Mouse (Mus musculus) neural tube, embryonic 12.5 days (tissue): ENCODE measurements around the gene Nlrc5. TPM values are rescaled to one million over a fixed set of nuclear protein-coding genes. Genes with fewer than 3 reads are reported as not detected.

ENCODE experiments used
- ATAC-seq: fragments of 200-750 bp; cut with Nextera tagmentation; 2 replicates; pipeline ENCODE4 v1.8.0; 2017; ENCODE audit warnings: low read depth, mild to moderate bottlenecking, moderate TSS enrichment, moderate library complexity; ENCODE audit not compliant: low FRiP score
- H3K27ac ChIP-seq: fragments of 300-500 bp; sonication (generic); 2 replicates; pipeline ENCODE4 v1.5.1; 2016
- H3K27me3 ChIP-seq: fragments of 300-500 bp; sonication (generic); replicated peaks from 2 replicates; pipeline ENCODE4 v1.6.1; 2016; ENCODE audit warnings: mild to moderate bottlenecking
- H3K36me3 ChIP-seq: fragments of 300-500 bp; sonication (generic); 2 replicates; pipeline ENCODE4 v1.6.1; 2016; ENCODE audit warnings: mild to moderate bottlenecking
- H3K4me1 ChIP-seq: fragments of 300-500 bp; sonication (generic); 2 replicates; pipeline ENCODE4 v1.6.1; 2016
- H3K4me2 ChIP-seq: fragments of 300-500 bp; sonication (generic); replicated peaks from 2 replicates; pipeline ENCODE4 v1.6.1; 2016; ENCODE audit warnings: mild to moderate bottlenecking
- H3K4me3 ChIP-seq: fragments of 300-500 bp; sonication (generic); 2 replicates; pipeline ENCODE4 v1.5.1; 2016
- H3K9ac ChIP-seq: fragments of 300-500 bp; sonication (generic); 2 replicates; pipeline ENCODE4 v1.6.1; 2016; ENCODE audit warnings: mild to moderate bottlenecking
- H3K9me3 ChIP-seq: fragments of 300-500 bp; sonication (generic); 2 replicates; pipeline ENCODE4 v1.6.1; 2016; ENCODE audit warnings: mild to moderate bottlenecking
- WGBS: fragments of 180-500 bp; shearing (Covaris S2); methylation state at CpG from one replicate; pipeline ENCODE4 v1.1.7; 2016; 5-methylcytosine and 5-hydroxymethylcytosine counted together
- microRNA-seq: library from miRNA; unstranded; fragments of <30 nt; microRNA quantifications from one replicate; pipeline ENCODE4, GENCODE M21; 2017
- polyA plus RNA-seq: library from polyadenylated mRNA; unstranded; fragments of >200 nt; fragmentation: Nextera tagmentation; extraction: Ambion mirVana; gene quantifications from 2 replicates; pipeline ENCODE4 v1.2.1, GENCODE M21; 2016

Gene Nlrc5
- polyA plus RNA-seq, 1 experiment from 2014 or later = 0.39 TPM

DNA sequence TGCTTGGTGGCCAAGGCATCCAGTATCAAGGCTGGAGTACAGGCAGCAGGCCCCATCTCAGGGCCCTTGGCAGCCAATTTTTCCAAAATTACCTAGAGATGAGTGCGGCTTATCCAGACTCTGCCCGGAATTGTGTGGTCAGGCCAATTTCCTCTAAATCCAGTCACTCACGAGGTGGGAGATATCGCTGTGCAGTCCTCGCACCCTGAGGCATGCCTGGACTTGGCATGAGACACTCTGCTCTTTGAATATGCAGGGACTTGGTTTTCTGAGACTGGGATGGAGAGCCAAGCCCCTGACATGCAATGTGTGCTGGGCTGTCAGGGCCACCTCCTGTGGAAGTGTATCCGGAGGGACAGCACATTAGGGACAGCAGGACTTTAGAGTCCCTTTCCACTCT, 131.9 kb downstream of the Nlrc5 start:
- Histone ChIP-seq H3K27me3 (0 out of 2 replicates have a peak, but pooled peaks cover 5% of the 10 kb centered on the region), H3K27ac (no peak overlapping the region), H3K36me3 (no peaks in the 10 kb centered on the region), H3K4me2 (no peak overlapping the region), H3K9me3 (no peaks in the 10 kb centered on the region), H3K4me1 (peaks cover 23% of the 10 kb centered on the region), H3K9ac (no peak overlapping the region), H3K4me3 (no peak overlapping the region)
- ATAC-seq = no peak
- 64% methylated on average over 6 of the region's 6 CpGs for WGBS

DNA sequence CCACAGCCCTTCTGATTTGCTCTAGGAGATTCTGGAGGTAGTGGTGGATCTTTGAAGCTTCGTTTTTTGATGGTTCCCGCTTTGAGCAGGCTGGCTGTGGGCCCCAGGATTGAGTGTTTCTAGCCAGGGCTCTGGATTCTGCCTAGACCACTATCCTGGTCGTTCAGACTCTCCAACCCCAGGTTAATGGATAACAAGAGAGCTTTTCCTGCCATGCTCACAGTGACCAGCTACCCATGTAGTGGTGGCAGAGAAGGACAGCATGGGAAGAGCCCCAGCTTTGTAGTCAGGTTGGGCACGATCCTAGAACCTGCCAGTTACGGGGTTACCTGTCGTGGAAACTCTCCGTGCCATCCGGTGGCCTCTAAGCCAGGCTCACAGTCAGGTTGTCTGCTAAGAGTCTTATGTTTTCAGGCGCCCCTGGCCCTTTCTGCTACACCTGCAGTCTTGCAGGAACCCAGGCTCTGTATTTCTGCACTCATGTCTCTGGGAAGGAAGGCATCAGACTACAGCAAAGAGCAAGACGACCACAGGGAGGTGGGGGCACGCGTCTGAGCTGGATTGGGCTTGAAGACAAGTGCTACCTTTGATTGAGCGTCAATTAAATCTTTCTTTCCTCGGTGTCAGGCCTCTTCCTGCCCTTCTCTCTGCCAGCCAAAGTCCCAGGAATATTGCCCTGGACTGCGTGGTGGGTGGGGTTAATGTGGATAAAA, 132.4 kb downstream of the Nlrc5 start:
- Histone ChIP-seq H3K27me3 (0 out of 2 replicates have a peak, but pooled peaks cover 5% of the 10 kb centered on the region), H3K9ac (no peak overlapping the region), H3K27ac (no peak overlapping the region), H3K9me3 (no peaks in the 10 kb centered on the region), H3K4me2 (peak overlapping the region; percentile 35), H3K36me3 (peaks cover 1% of the 10 kb centered on the region; the same call in 1 of the 2 replicates), H3K4me1 (peaks cover 17% of the 10 kb centered on the region), H3K4me3 (no peak overlapping the region)
- ATAC-seq = no peak; the same call in 1 of the 2 replicates
- WGBS = 45% methylated on average over 15 of the region's 15 CpGs

DNA sequence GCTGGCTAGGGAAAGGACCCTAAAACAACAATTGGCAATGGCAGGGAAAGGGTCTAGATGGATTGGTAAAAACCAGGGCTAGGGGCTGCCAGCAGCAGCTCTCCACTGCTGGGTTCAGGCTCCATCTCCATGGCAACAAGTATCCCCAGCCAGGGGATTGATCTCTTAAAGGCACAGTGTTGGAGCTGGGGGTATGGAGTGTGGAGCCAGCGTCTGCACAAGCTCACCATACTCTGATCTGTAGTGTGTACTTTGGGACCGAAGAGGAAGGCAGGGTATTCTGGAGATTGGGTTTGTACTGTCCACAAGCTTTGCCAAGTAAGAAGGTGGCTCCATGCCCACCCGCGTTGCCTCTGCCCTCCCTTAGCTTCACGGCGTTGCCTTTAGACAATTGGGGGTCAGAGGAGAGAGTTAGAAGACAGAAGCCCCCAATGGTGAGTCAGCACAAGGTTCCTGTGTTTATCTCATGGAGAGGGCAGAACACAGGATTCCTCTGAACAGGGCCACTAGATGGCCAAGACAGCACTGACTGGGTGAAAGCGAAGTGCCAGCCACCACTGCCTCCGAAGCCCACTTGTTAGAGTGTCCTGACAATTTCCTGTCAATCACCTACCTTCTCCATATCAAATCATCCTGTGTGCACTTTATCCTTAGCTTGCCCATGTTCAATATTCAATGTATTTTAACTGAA, 133.1 kb downstream of the Nlrc5 start:
- Histone ChIP-seq H3K9ac (no peak overlapping the region), H3K4me3 (no peak overlapping the region), H3K4me2 (peak overlapping the region; percentile 35), H3K27ac (no peak overlapping the region), H3K36me3 (peaks cover 6% of the 10 kb centered on the region), H3K4me1 (peaks cover 16% of the 10 kb centered on the region), H3K9me3 (no peaks in the 10 kb centered on the region), H3K27me3 (0 out of 2 replicates have a peak, but pooled peaks cover 5% of the 10 kb centered on the region)
- 58% methylated on average over 8 of the region's 8 CpGs for WGBS
- peak; percentile 89 for ATAC-seq

DNA sequence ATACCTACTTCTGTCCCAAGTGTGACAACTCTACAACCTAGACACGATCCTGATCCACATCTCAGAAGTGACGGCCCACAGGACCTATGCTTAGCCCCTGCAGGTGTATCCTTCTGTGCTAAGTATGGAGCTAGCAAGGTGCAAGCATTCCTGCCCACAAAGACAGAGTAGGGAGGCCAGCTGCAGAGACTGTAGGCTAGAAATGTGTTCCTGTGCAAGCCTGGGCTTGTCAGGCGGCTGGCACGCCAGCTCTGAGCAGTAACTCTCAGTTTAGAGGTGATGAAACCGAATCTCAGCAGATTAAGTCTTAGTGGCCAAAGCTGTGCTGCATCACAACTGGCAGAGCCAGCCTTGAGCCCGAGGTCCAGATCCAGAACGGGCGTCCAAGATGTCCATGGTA, 133.9 kb downstream of the Nlrc5 start:
- no peaks in the 10 kb centered on the region for H3K9me3 ChIP-seq
- H3K4me1 ChIP-seq = peaks cover 16% of the 10 kb centered on the region
- no peak for ATAC-seq
- H3K36me3 ChIP-seq = peaks cover 6% of the 10 kb centered on the region
- H3K27me3 ChIP-seq = 0 out of 2 replicates have a peak, but pooled peaks cover 2% of the 10 kb centered on the region
- WGBS = 88% methylated on average over 8 of the region's 8 CpGs
- H3K27ac ChIP-seq = no peak overlapping the region
- H3K9ac ChIP-seq = no peak overlapping the region
- H3K4me3 ChIP-seq = no peak overlapping the region
- H3K4me2 ChIP-seq = no peak overlapping the region

DNA sequence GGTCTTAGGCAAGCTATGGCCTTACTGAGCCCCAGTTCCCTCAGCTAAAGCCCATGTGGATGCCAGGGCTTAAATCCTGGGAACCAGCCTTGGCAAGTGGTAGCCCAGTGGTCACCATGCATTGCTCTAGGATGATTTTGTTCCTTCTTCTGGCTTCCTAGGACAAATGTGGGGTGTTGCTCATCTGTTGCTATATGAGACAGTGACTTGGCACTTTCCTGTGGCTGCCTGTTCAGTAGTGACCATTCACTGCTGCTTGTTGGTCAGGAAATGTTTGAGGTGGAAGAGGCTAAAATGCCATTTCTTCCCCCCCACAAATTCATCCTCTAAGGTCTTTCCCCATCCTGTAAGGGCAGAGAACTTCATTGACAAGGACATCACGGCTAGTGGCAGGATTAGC, 135.3 kb downstream of the Nlrc5 start:
- Histone ChIP-seq H3K4me3 (no peak overlapping the region), H3K36me3 (peaks cover 20% of the 10 kb centered on the region), H3K27me3 (no peaks in the 10 kb centered on the region), H3K4me1 (peaks cover 16% of the 10 kb centered on the region), H3K9me3 (no peaks in the 10 kb centered on the region), H3K4me2 (no peak overlapping the region), H3K9ac (no peak overlapping the region), H3K27ac (no peak overlapping the region)
- WGBS = 80% methylated on average over 1 of the region's 1 CpGs
- no peak for ATAC-seq

DNA sequence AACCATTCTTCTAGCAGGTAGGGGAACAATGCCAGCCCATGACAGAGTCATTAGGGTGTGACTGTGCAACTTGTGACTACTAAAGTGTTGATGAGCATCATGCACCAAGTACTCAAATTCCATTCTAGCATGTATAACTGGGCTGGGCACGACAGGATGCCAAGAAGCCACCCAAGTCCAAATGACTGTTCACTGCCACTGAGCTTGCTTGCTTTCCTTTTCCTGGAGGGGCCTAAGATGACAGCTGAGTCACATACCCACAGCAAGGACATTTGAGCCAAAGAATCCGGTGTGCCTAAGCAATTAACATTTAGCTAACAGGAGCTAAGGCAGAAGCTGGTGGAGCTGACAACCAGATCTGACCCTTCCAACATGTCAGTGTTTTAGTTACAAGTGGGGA, 137.7 kb downstream of the Nlrc5 start:
- ATAC-seq = no peak
- WGBS = 84% methylated on average over 2 of the region's 2 CpGs
- no peaks in the 10 kb centered on the region for H3K27me3 ChIP-seq

DNA sequence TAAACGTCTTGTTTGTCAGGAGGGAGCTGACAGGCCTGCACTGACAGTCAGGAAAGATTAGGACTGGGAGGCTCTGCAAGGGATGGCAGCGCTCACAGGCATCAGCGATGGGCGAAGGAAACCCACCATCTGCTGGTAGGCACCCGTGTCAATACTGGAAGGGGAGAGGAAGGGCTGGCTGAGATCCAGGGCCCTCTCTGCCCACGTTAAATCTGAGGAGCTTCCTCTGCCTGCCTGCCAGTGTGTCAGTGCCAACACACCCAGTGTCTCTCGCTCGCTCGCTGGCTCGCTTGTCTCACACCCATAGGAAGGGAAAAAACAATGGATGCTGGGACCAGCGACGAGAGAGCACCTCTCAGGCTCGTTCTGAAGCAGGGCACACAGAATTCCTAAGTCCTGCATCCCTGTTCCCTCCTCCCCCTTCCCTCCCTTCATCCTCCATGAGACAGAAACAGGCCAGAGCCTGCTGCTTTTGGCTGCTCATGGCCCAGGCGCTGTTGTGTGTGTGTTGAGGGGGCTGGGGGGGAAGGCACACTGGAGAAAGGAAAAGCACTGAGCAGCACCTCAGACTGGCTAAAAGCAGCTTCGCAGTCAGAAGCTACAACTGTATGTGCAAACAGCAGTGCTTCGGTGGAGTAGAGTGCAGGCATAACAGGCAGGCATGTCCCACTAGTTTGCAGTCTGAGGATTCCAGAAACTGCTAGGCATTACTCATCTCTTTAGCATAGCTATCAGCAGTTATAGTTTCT, 140.2 kb downstream of the Nlrc5 start:
- H3K27ac ChIP-seq = no peak overlapping the region

More for the DNA sequence above, 137.7 kb downstream of the Nlrc5 start:
- Histone ChIP-seq H3K9ac (no peak overlapping the region), H3K4me2 (no peak overlapping the region), H3K27ac (no peak overlapping the region), H3K4me1 (peaks cover 10% of the 10 kb centered on the region), H3K9me3 (no peaks in the 10 kb centered on the region), H3K36me3 (peaks cover 44% of the 10 kb centered on the region), H3K4me3 (no peak overlapping the region)

DNA sequence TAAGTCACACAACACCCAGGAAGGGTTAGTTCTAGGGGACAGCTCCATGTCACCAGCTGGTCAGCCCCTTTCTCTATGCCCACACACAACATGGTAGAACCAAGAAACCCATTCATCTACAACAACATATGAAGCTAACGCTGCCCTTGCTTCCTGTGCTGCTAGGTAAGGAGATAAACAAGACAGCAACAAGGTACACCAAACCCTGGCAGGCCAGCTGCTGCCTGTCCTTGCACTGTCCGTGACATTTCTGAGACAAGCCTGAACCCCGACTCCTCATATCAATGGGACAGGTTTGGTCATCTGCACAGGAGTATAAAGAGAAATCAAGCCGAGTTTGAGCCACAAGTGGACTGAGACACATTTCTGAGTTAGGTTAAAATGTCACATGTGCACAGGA, 141.0 kb downstream of the Nlrc5 start:
- Histone ChIP-seq H3K9ac (no peak overlapping the region), H3K4me3 (no peak overlapping the region), H3K36me3 (peaks cover 70% of the 10 kb centered on the region), H3K4me2 (no peak overlapping the region), H3K9me3 (no peaks in the 10 kb centered on the region), H3K27me3 (no peaks in the 10 kb centered on the region), H3K27ac (no peak overlapping the region), H3K4me1 (no peaks in the 10 kb centered on the region)
- no peak for ATAC-seq
- 94% methylated on average over 4 of the region's 4 CpGs for WGBS

More for the DNA sequence above, 140.2 kb downstream of the Nlrc5 start:
- Histone ChIP-seq H3K9ac (no peak overlapping the region), H3K9me3 (no peaks in the 10 kb centered on the region), H3K4me1 (peaks cover 3% of the 10 kb centered on the region; the same call in 1 of the 2 replicates), H3K27me3 (no peaks in the 10 kb centered on the region), H3K36me3 (peaks cover 65% of the 10 kb centered on the region), H3K4me2 (no peak overlapping the region), H3K4me3 (no peak overlapping the region)
- 86% methylated on average over 16 of the region's 16 CpGs for WGBS
- ATAC-seq = no peak

Small RNAs within 50 kb of the gene (microRNA-seq; reads per million reads assigned to microRNA genes)
- not detected for gene Mir7072

Other genes with a start within 250 kb of the Nlrc5 start
- gene Nup93, start 219.8 kb upstream of the Nlrc5 start, polyA plus RNA-seq = 85.1 and 85.5 TPM in 2 replicates
- gene Slc12a3, start 105.2 kb upstream of the Nlrc5 start, polyA plus RNA-seq = 0.13 and 0.19 TPM in 2 replicates
- 52.6 and 55.5 TPM in 2 replicates for gene Herpud1, start 47.9 kb upstream of the Nlrc5 start, polyA plus RNA-seq
- 12.6 and 14.4 TPM in 2 replicates for gene Cpne2, start 98.6 kb downstream of the Nlrc5 start, polyA plus RNA-seq
- gene Rspry1, start 167.6 kb downstream of the Nlrc5 start, polyA plus RNA-seq = 52.0 and 57.4 TPM in 2 replicates
- 95.2 and 105 TPM in 2 replicates for gene Fam192a, start 167.6 kb downstream of the Nlrc5 start, polyA plus RNA-seq
- gene Arl2bp, start 232.2 kb downstream of the Nlrc5 start, polyA plus RNA-seq = 225 and 236 TPM in 2 replicates